Mouse (Mus musculus) hindbrain, embryonic 11.5 days (tissue): ENCODE measurements at regions not wholly inside any gene's neighbourhood (a gene's known extent, or its start where the extent isn't known, plus 50 kb on each side); places are given as distances from the start of the nearest gene placed in this dataset.

Experiments
- ATAC-seq: fragments of 200-750 bp; cut with Nextera tagmentation; 2 replicates; pipeline ENCODE4 v1.8.0; 2017; ENCODE audit warnings: mild to moderate bottlenecking, moderate TSS enrichment, moderate library complexity; ENCODE audit not compliant: low FRiP score
- DNase-seq: peaks from one replicate; pipeline ENCODE4 v3.0.0-alpha.2; 2015; ENCODE audit warnings: low spot score
- H3K27ac ChIP-seq: fragments of 300-500 bp; sonication (generic); 2 replicates; pipeline ENCODE4 v1.5.1; 2014; ENCODE audit warnings: mild to moderate bottlenecking, low read depth, low read length
- H3K27me3 ChIP-seq: fragments of 300-500 bp; sonication (generic); 2 replicates; pipeline ENCODE4 v1.6.1; 2014; ENCODE audit warnings: mild to moderate bottlenecking, low read length, moderate library complexity, mixed read lengths; ENCODE audit not compliant: control insufficient read depth, insufficient read depth
- H3K36me3 ChIP-seq: fragments of 300-500 bp; sonication (generic); 2 replicates; pipeline ENCODE4 v1.6.1; 2014; ENCODE audit warnings: mild to moderate bottlenecking, low read length, moderate library complexity, mixed read lengths; ENCODE audit not compliant: control insufficient read depth, insufficient read depth
- H3K4me1 ChIP-seq: fragments of 300-500 bp; sonication (generic); replicated peaks from 2 replicates; pipeline ENCODE4 v1.6.1; 2014; ENCODE audit warnings: low read length, mixed read lengths; ENCODE audit not compliant: control insufficient read depth, insufficient read depth
- H3K4me2 ChIP-seq: fragments of 300-500 bp; sonication (generic); replicated peaks from 2 replicates; pipeline ENCODE4 v1.6.1; 2014; ENCODE audit warnings: mild to moderate bottlenecking, low read depth, low read length
- H3K4me3 ChIP-seq: fragments of 300-500 bp; sonication (generic); 2 replicates; pipeline ENCODE4 v1.5.1; 2014; ENCODE audit warnings: low read depth, low read length
- H3K9ac ChIP-seq: fragments of 300-500 bp; sonication (generic); 2 replicates; pipeline ENCODE4 v1.6.1; 2014; ENCODE audit warnings: low read depth, low read length
- H3K9me3 ChIP-seq: fragments of 300-500 bp; sonication (generic); 2 replicates; pipeline ENCODE4 v1.6.1; 2016; ENCODE audit warnings: low read length; ENCODE audit not compliant: control insufficient read depth
- WGBS: fragments of 180-500 bp; shearing (Covaris S2); extraction: QIAGEN DNeasy Blood & Tissue Kit; methylation state at CpG from one replicate; pipeline ENCODE4 v1.1.7; 2014; 5-methylcytosine and 5-hydroxymethylcytosine counted together

- Histone ChIP-seq H3K27me3 (no peaks in the 10 kb centered on the region), H3K36me3 (no peaks in the 10 kb centered on the region), H3K4me3 (no peak overlapping the region), H3K27ac (no peak overlapping the region), H3K4me2 (no peak overlapping the region), H3K9ac (no peak overlapping the region), H3K9me3 (no peaks in the 10 kb centered on the region), H3K4me1 (no peaks in the 10 kb centered on the region)
- DNase-seq = no peak
- 86% methylated on average over 3 of the region's 3 CpGs for WGBS
- no peak for ATAC-seq
Measured at GRCm38 (mm10) chr5:44999032-44999431, 199.6 kb upstream of the Ldb2 start.

- no peak overlapping the region for H3K4me2 ChIP-seq
- no peak overlapping the region for H3K4me3 ChIP-seq
- no peaks in the 10 kb centered on the region for H3K27me3 ChIP-seq
- 36% methylated on average over 9 of the region's 9 CpGs for WGBS
- ATAC-seq = peak; percentile 47
- peak; percentile 54 for DNase-seq
- H3K36me3 ChIP-seq = no peaks in the 10 kb centered on the region
- peak overlapping the region; percentile 40; the same call in 1 of the 2 replicates for H3K9ac ChIP-seq
- H3K27ac ChIP-seq = peak overlapping the region; percentile 48
- no peaks in the 10 kb centered on the region for H3K9me3 ChIP-seq
- H3K4me1 ChIP-seq = no peaks in the 10 kb centered on the region
Measured at GRCm38 (mm10) chr5:44975456-44976195, 176.1 kb upstream of the Ldb2 start.

- Histone ChIP-seq H3K9me3 (no peaks in the 10 kb centered on the region), H3K36me3 (no peaks in the 10 kb centered on the region), H3K9ac (no peak overlapping the region), H3K4me3 (no peak overlapping the region), H3K27me3 (no peaks in the 10 kb centered on the region), H3K4me2 (no peak overlapping the region), H3K27ac (no peak overlapping the region), H3K4me1 (peaks cover 5% of the 10 kb centered on the region; the same call in 1 of the 2 replicates)
- ATAC-seq (peak; percentile 87), DNase-seq (peak; percentile 58)
- 29% methylated on average over 7 of the region's 7 CpGs for WGBS
Measured at GRCm38 (mm10) chr5:44943023-44943921, 143.8 kb upstream of the Ldb2 start.

GRCm38 (mm10) chr5:44942575-44942974 is 143.1 kb upstream of the Ldb2 start:
- no peak for ATAC-seq
- 53% methylated on average over 2 of the region's 2 CpGs for WGBS
- Histone ChIP-seq H3K4me3 (no peak overlapping the region), H3K27ac (no peak overlapping the region), H3K9ac (no peak overlapping the region), H3K9me3 (no peaks in the 10 kb centered on the region), H3K27me3 (no peaks in the 10 kb centered on the region), H3K36me3 (no peaks in the 10 kb centered on the region), H3K4me1 (peaks cover 5% of the 10 kb centered on the region; the same call in 1 of the 2 replicates), H3K4me2 (no peak overlapping the region)
- DNase-seq = no peak

- no peak for DNase-seq
- H3K36me3 ChIP-seq = no peaks in the 10 kb centered on the region
- 38% methylated on average over 2 of the region's 2 CpGs for whole genome bisulfite sequencing
Measured at GRCm38 (mm10) chr5:44925476-44925875, 126.0 kb upstream of the Ldb2 start.

GRCm38 (mm10) chr5:44922129-44922775 is 122.8 kb upstream of the Ldb2 start:
- no peak overlapping the region for H3K4me3 ChIP-seq
- H3K27ac ChIP-seq = no peak overlapping the region
- 55% methylated on average over 2 of the region's 2 CpGs for WGBS
- no peak for ATAC-seq
- no peaks in the 10 kb centered on the region for H3K4me1 ChIP-seq
- H3K27me3 ChIP-seq = no peaks in the 10 kb centered on the region
- no peak overlapping the region for H3K9ac ChIP-seq
- H3K36me3 ChIP-seq = no peaks in the 10 kb centered on the region
- H3K9me3 ChIP-seq = no peaks in the 10 kb centered on the region
- no peak overlapping the region for H3K4me2 ChIP-seq
- peak; percentile 23 for DNase-seq

More at GRCm38 (mm10) chr5:44925476-44925875, 126.0 kb upstream of the Ldb2 start:
- Histone ChIP-seq H3K4me2 (no peak overlapping the region), H3K9ac (no peak overlapping the region), H3K9me3 (no peaks in the 10 kb centered on the region), H3K4me3 (no peak overlapping the region), H3K4me1 (no peaks in the 10 kb centered on the region), H3K27me3 (no peaks in the 10 kb centered on the region), H3K27ac (no peak overlapping the region)
- no peak for ATAC-seq

- Histone ChIP-seq H3K4me3 (no peak overlapping the region), H3K4me2 (no peak overlapping the region), H3K27me3 (no peaks in the 10 kb centered on the region), H3K9me3 (no peaks in the 10 kb centered on the region), H3K9ac (no peak overlapping the region), H3K27ac (no peak overlapping the region), H3K4me1 (no peaks in the 10 kb centered on the region), H3K36me3 (no peaks in the 10 kb centered on the region)
- WGBS = 89% methylated on average over 6 of the region's 6 CpGs
- ATAC-seq (no peak), DNase-seq (no peak)
Measured at GRCm38 (mm10) chr5:44917816-44918213, 118.3 kb upstream of the Ldb2 start.

- DNase-seq (no peak), ATAC-seq (no peak)
- Histone ChIP-seq H3K4me1 (no peaks in the 10 kb centered on the region), H3K9ac (no peak overlapping the region), H3K27ac (no peak overlapping the region), H3K9me3 (no peaks in the 10 kb centered on the region), H3K4me3 (no peak overlapping the region), H3K27me3 (no peaks in the 10 kb centered on the region), H3K4me2 (no peak overlapping the region), H3K36me3 (no peaks in the 10 kb centered on the region)
- WGBS = 71% methylated on average over 16 of the region's 16 CpGs
Measured at GRCm38 (mm10) chr5:44917173-44917815, 117.8 kb upstream of the Ldb2 start.
